Mouse (Mus musculus) bone marrow macrophage, adult 2 months (primary cell): Measurements from ENCODE around the gene Dmtf1. TPM values are rescaled to one million over a fixed set of nuclear protein-coding genes. Genes with fewer than 3 reads are reported as not detected.
A peak's percentile ranks its signal among the peaks of the same experiment; 100 is the strongest.

ENCODE experiments used
- H3K27ac ChIP-seq: 2 replicates; pipeline ENCODE4 v1.5.1; 2012; ENCODE audit warnings: low read depth, low read length; ENCODE audit not compliant: insufficient read depth
- H3K4me1 ChIP-seq: 2 replicates; pipeline ENCODE4 v1.6.1; 2012; ENCODE audit warnings: low read length; ENCODE audit not compliant: control insufficient read depth, insufficient read depth
- H3K4me3 ChIP-seq: 2 replicates; pipeline ENCODE4 v1.5.1; 2012; ENCODE audit warnings: mild to moderate bottlenecking, low read length, moderate library complexity; ENCODE audit not compliant: insufficient read depth
- CTCF ChIP-seq: IDR thresholded peaks from 2 replicates; pipeline ENCODE4 v1.5.1; 2012; ENCODE audit warnings: low read depth, mild to moderate bottlenecking, low read length, moderate library complexity
- POLR2A ChIP-seq: IDR thresholded peaks from 2 replicates; pipeline ENCODE4 v1.6.1; 2012; ENCODE audit warnings: mild to moderate bottlenecking, low read depth, low read length, borderline replicate concordance
- polyA plus RNA-seq: library from polyadenylated mRNA; stranded (reverse); fragments of >200 nt; gene quantifications from 2 replicates; pipeline ENCODE4 v1.2.4, GENCODE M21; 2012; ENCODE audit not compliant: missing spikeins, insufficient read depth, insufficient read length

Gene Dmtf1
- polyA plus RNA-seq, 1 experiment: 30.5 TPM

- TF ChIP-seq POLR2A (no peak), CTCF (no peak)
- Histone ChIP-seq H3K4me1 (peaks cover 50% of the 10 kb centered on the region), H3K4me3 (no peak overlapping the region), H3K27ac (no peak overlapping the region)
Measured at GRCm38 (mm10) chr5:9090493-9091106, 71.0 kb downstream of the Dmtf1 start.

GRCm38 (mm10) chr5:9086924-9087719 is 74.5 kb downstream of the Dmtf1 start:
- no peak overlapping the region for H3K4me3 ChIP-seq
- no peak for TF ChIP-seq CTCF
- TF ChIP-seq POLR2A: no peak
- H3K4me1 ChIP-seq: peaks cover 48% of the 10 kb centered on the region
- peak overlapping the region; percentile 89 for H3K27ac ChIP-seq

GRCm38 (mm10) chr5:9079773-9080501 is 81.6 kb downstream of the Dmtf1 start:
- Histone ChIP-seq H3K4me3 (no peak overlapping the region), H3K27ac (no peak overlapping the region), H3K4me1 (peaks cover 12% of the 10 kb centered on the region)
- no peak for TF ChIP-seq CTCF
- TF ChIP-seq POLR2A: no peak

- TF ChIP-seq POLR2A: no peak
- TF ChIP-seq CTCF: no peak
- H3K27ac ChIP-seq: no peak overlapping the region
Measured at GRCm38 (mm10) chr5:9073177-9073854, 88.3 kb downstream of the Dmtf1 start.

GRCm38 (mm10) chr5:9071360-9071759 is 90.2 kb downstream of the Dmtf1 start:
- H3K4me1 ChIP-seq: peaks cover 30% of the 10 kb centered on the region
- no peak overlapping the region for H3K4me3 ChIP-seq
- no peak for TF ChIP-seq CTCF
- TF ChIP-seq POLR2A: no peak
- H3K27ac ChIP-seq: 0 out of 2 replicates have a peak overlapping the region, but pooled peaks have one; percentile 15

More at GRCm38 (mm10) chr5:9073177-9073854, 88.3 kb downstream of the Dmtf1 start:
- peaks cover 30% of the 10 kb centered on the region for H3K4me1 ChIP-seq
- no peak overlapping the region for H3K4me3 ChIP-seq

GRCm38 (mm10) chr5:9069599-9070209 is 91.9 kb downstream of the Dmtf1 start:
- H3K27ac ChIP-seq: peak overlapping the region; percentile 59
- H3K4me3 ChIP-seq: no peak overlapping the region
- H3K4me1 ChIP-seq: peaks cover 26% of the 10 kb centered on the region
- TF ChIP-seq POLR2A: no peak
- no peak for TF ChIP-seq CTCF

GRCm38 (mm10) chr5:9068886-9069285 is 92.7 kb downstream of the Dmtf1 start:
- Histone ChIP-seq H3K27ac (peak overlapping the region; percentile 84), H3K4me3 (no peak overlapping the region), H3K4me1 (peaks cover 29% of the 10 kb centered on the region)
- TF ChIP-seq POLR2A (no peak), CTCF (no peak)

Other genes with a start within 250 kb of the Dmtf1 start
- gene Crot, start 164.5 kb downstream of the Dmtf1 start, polyA plus RNA-seq: 30.7 and 32.0 TPM in 2 replicates
- 92.7 and 99.2 TPM in 2 replicates for gene Tmem243, start 61.1 kb downstream of the Dmtf1 start, polyA plus RNA-seq
- 0.98 and 1.1 TPM in 2 replicates for gene 9330182L06Rik, start 104.3 kb upstream of the Dmtf1 start, polyA plus RNA-seq